Mouse (Mus musculus): ENCODE measurements around the gene Adamtsl2. TPM values are rescaled to one million over a fixed set of nuclear protein-coding genes. Genes with fewer than 3 reads are reported as not detected.

Adamtsl2 gene
- polyA plus RNA-seq, 1 experiment = 0.85 TPM

- TF ChIP-seq CTCF (IDR thresholded peaks at IDR 0.05; ENCODE audit: control insufficient read depth, insufficient read depth, low read length) (no peak), POLR2A (IDR thresholded peaks at IDR 0.05; ENCODE audit: borderline replicate concordance, control insufficient read depth, low read depth, low read length) (no peak)
- Histone ChIP-seq H3K27ac (ENCODE audit: control insufficient read depth, insufficient read depth, low read depth, low read length, poor library complexity) (no peak overlapping the region), H3K4me3 (replicated peaks; ENCODE audit: control insufficient read depth, low read depth, low read length) (no peak overlapping the region), H3K4me1 (ENCODE audit: control insufficient read depth, insufficient read depth, low read length) (no peaks in the 10 kb centered on the region)
- WGBS = 11% methylated on average over 18 of the region's 18 CpGs
Measured at GRCm38 (mm10) chr2:27088071-27088644, 9.0 kb downstream of the Adamtsl2 start.

GRCm38 (mm10) chr2:27088700-27089099, 9.5 kb downstream of the Adamtsl2 start:
- Histone ChIP-seq H3K4me1 (ENCODE audit: control insufficient read depth, insufficient read depth, low read length) (no peaks in the 10 kb centered on the region), H3K27ac (ENCODE audit: control insufficient read depth, insufficient read depth, low read depth, low read length, poor library complexity) (no peak overlapping the region), H3K4me3 (replicated peaks; ENCODE audit: control insufficient read depth, low read depth, low read length) (no peak overlapping the region)
- TF ChIP-seq POLR2A (IDR thresholded peaks at IDR 0.05; ENCODE audit: borderline replicate concordance, control insufficient read depth, low read depth, low read length) = no peak
- TF ChIP-seq CTCF (IDR thresholded peaks at IDR 0.05; ENCODE audit: control insufficient read depth, insufficient read depth, low read length) = no peak
- 53% methylated on average over 5 of the region's 5 CpGs for WGBS

- H3K4me1 ChIP-seq (ENCODE audit: control insufficient read depth, insufficient read depth, low read length) = no peaks in the 10 kb centered on the region
- H3K4me3 ChIP-seq (replicated peaks; ENCODE audit: control insufficient read depth, low read depth, low read length) = no peak overlapping the region
- H3K27ac ChIP-seq (ENCODE audit: control insufficient read depth, insufficient read depth, low read depth, low read length, poor library complexity) = no peak overlapping the region
- 55% methylated on average over 1 of the region's 1 CpGs for WGBS
- no peak for TF ChIP-seq POLR2A (IDR thresholded peaks at IDR 0.05; ENCODE audit: borderline replicate concordance, control insufficient read depth, low read depth, low read length)
- no peak for TF ChIP-seq CTCF (IDR thresholded peaks at IDR 0.05; ENCODE audit: control insufficient read depth, insufficient read depth, low read length)
Measured at GRCm38 (mm10) chr2:27089238-27089637, 10.1 kb downstream of the Adamtsl2 start.

GRCm38 (mm10) chr2:27095178-27095577, 16.0 kb downstream of the Adamtsl2 start:
- Histone ChIP-seq H3K27ac (ENCODE audit: control insufficient read depth, insufficient read depth, low read depth, low read length, poor library complexity) (no peak overlapping the region), H3K4me1 (ENCODE audit: control insufficient read depth, insufficient read depth, low read length) (peaks cover 4% of the 10 kb centered on the region), H3K4me3 (replicated peaks; ENCODE audit: control insufficient read depth, low read depth, low read length) (no peak overlapping the region)
- TF ChIP-seq POLR2A (IDR thresholded peaks at IDR 0.05; ENCODE audit: borderline replicate concordance, control insufficient read depth, low read depth, low read length) (no peak), CTCF (IDR thresholded peaks at IDR 0.05; ENCODE audit: control insufficient read depth, insufficient read depth, low read length) (no peak)
- WGBS = 87% methylated on average over 7 of the region's 7 CpGs

GRCm38 (mm10) chr2:27096341-27096981, 17.3 kb downstream of the Adamtsl2 start:
- 76% methylated on average over 13 of the region's 13 CpGs for WGBS
- no peak overlapping the region for H3K4me3 ChIP-seq (replicated peaks; ENCODE audit: control insufficient read depth, low read depth, low read length)
- TF ChIP-seq CTCF (IDR thresholded peaks at IDR 0.05; ENCODE audit: control insufficient read depth, insufficient read depth, low read length) (no peak), POLR2A (IDR thresholded peaks at IDR 0.05; ENCODE audit: borderline replicate concordance, control insufficient read depth, low read depth, low read length) (no peak)
- H3K4me1 ChIP-seq (ENCODE audit: control insufficient read depth, insufficient read depth, low read length) = peaks cover 4% of the 10 kb centered on the region
- no peak overlapping the region for H3K27ac ChIP-seq (ENCODE audit: control insufficient read depth, insufficient read depth, low read depth, low read length, poor library complexity)

GRCm38 (mm10) chr2:27097241-27097656, 18.1 kb downstream of the Adamtsl2 start:
- peaks cover 4% of the 10 kb centered on the region for H3K4me1 ChIP-seq (ENCODE audit: control insufficient read depth, insufficient read depth, low read length)
- WGBS = 52% methylated on average over 6 of the region's 6 CpGs
- TF ChIP-seq POLR2A (IDR thresholded peaks at IDR 0.05; ENCODE audit: borderline replicate concordance, control insufficient read depth, low read depth, low read length) (no peak), CTCF (IDR thresholded peaks at IDR 0.05; ENCODE audit: control insufficient read depth, insufficient read depth, low read length) (no peak)
- no peak overlapping the region for H3K4me3 ChIP-seq (replicated peaks; ENCODE audit: control insufficient read depth, low read depth, low read length)
- no peak overlapping the region for H3K27ac ChIP-seq (ENCODE audit: control insufficient read depth, insufficient read depth, low read depth, low read length, poor library complexity)

- TF ChIP-seq POLR2A (IDR thresholded peaks at IDR 0.05; ENCODE audit: borderline replicate concordance, control insufficient read depth, low read depth, low read length) = no peak
- TF ChIP-seq CTCF (IDR thresholded peaks at IDR 0.05; ENCODE audit: control insufficient read depth, insufficient read depth, low read length) = no peak
- Histone ChIP-seq H3K27ac (ENCODE audit: control insufficient read depth, insufficient read depth, low read depth, low read length, poor library complexity) (no peak overlapping the region), H3K4me1 (ENCODE audit: control insufficient read depth, insufficient read depth, low read length) (peaks cover 4% of the 10 kb centered on the region), H3K4me3 (replicated peaks; ENCODE audit: control insufficient read depth, low read depth, low read length) (no peak overlapping the region)
- WGBS = 5% methylated on average over 6 of the region's 6 CpGs
Measured at GRCm38 (mm10) chr2:27097776-27098175, 18.6 kb downstream of the Adamtsl2 start.

GRCm38 (mm10) chr2:27103554-27103953, 24.4 kb downstream of the Adamtsl2 start:
- 81% methylated on average over 7 of the region's 7 CpGs for WGBS
- H3K27ac ChIP-seq (ENCODE audit: control insufficient read depth, insufficient read depth, low read depth, low read length, poor library complexity) = no peak overlapping the region
- H3K4me1 ChIP-seq (ENCODE audit: control insufficient read depth, insufficient read depth, low read length) = no peaks in the 10 kb centered on the region
- TF ChIP-seq CTCF (IDR thresholded peaks at IDR 0.05; ENCODE audit: control insufficient read depth, insufficient read depth, low read length) = no peak
- no peak for TF ChIP-seq POLR2A (IDR thresholded peaks at IDR 0.05; ENCODE audit: borderline replicate concordance, control insufficient read depth, low read depth, low read length)
- no peak overlapping the region for H3K4me3 ChIP-seq (replicated peaks; ENCODE audit: control insufficient read depth, low read depth, low read length)

Measured in bone marrow, adult 2 months (tissue).